Mouse (Mus musculus) kidney, adult 18-20 months (tissue): ENCODE measurements around the gene Cracr2b.
A peak's percentile ranks its signal among the peaks of the same experiment; 100 is the strongest.

ENCODE experiments used
- DNase-seq: peaks from one replicate; pipeline ENCODE4 v3.0.0; 2021

Gene Cracr2b

DNA sequence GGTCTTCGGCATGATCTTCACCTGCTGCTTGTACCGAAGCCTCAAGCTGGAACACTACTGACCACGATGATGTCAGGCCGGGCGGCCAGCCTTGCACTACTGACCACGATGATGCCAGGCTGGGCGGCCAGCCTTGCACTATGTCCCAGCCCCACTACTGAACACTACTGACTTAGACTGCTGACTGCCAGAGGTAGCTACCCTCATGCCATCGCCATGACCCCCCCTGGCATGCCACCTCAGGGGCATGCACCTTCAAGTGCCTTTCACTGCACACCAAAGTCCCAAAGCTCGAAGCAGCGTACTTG is 9.7 kb downstream of the Cracr2b start:
- no peak for DNase-seq

DNA sequence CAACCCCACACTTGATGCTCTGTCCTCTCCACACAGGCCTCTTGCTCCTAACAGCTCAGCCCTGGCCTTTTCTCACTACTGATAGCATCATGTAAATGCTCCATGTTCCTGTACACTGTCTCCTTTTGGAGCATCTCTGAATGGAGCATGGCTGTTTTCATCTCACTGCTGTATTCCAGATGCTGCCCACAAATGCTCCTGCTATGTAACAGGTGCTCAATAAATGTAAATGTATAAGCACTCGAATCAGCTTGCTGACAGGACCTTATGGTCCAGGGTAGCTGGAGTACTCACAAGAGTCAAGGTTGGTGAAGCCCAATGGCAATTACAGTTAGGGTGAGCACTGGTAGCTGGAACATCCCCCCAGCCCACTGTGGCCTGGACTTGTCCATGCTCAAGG is 10.3 kb downstream of the Cracr2b start:
- DNase-seq, result no peak

DNA sequence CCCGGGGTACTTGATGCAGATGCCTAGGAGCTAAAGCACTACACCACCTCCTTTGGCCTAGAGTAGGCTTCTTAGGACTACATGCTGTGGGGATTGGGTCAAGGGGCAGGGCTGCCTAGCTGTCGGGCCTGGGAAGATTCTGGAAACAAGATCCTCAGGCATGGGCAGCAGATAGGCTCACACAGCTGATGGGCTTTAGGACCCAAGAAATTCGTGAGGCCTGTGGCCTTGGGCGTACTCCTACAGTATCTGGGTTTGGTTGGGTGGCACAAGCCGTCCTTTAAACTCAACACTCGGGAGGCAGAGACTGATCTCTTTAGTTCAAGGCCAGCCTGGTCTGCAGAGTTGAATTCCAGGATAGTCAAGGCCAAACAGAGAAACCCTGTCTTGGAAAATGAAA is 11.3 kb downstream of the Cracr2b start:
- no peak for DNase-seq

DNA sequence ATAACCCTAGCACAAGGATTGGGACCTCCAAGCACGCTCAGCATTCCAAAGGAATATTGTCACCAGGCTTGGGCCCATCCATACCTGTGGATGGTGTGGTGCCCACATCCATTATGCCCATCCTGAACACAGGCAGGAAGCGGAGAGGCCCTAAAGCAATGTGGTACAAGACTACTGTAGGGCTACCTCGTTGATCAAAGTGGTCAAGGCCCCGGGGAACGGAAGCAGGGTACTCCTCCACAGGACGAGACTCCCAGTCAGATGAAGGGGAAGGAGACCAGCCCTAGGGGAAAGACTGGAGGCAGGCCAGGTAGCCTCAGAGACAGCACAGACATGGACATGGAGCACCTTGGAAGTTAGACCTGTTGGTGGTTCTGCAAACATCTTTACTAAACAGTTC is 11.9 kb downstream of the Cracr2b start:
- no peak for DNase-seq

DNA sequence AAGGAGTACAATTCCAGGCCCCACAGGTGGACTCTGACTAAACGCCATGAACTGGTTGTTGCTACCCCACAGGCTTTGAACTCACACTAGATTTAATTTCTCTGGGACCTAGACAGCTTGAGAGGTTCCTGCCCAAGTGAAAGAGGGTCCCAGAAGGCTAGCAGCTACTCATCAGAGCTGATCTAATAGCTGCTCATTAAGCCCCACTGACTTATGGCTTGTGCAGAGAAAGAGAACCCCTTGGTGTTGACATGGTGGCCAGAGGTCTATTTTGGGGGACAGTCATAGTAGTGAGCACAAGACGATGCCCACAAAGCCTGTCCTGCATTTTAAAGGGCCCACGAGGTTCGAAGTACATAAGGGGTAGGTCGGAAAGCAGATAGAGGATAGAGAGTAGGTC is 13.3 kb downstream of the Cracr2b start:
- no peak for DNase-seq

DNA sequence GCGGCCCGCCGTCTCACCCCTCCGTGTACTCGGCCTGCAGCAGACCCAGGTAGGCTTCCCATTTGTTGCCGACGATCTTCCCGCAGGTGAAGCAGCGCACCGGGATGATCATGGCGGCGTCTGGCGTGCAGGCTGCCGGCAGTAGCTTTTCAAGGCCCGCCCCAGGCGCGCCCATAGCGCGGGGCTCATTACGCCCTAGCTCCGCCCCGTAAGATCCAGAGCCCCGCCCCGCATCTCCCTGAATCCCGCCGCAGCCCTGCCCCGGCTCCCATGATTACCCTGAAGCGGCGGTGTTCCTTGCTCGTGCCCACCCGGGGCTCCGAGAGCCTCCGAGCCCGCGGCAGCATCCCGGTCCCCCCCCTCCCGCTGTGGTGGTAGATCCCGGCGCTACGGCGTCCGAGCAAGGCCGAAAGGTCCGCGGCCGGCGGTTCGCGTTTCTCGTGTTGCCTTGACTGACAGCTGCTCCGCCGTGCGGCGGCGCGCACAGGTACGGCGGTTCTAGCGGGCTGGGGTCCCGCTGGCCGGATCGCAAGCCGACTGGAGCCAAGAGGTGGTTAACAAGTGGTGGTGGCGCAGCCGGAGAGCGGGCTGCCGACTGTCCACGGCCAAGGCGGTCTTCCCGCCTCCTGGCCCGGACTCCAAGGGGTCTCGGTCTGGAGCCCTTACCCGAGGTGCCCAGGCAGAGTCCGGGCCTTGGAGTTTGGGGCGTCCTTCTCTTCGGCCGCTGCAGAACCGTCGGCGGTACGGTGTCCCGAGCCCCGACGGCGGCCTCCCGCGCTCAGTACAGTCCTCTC is 14.3 kb downstream of the Cracr2b start, which contains the start of the genes Polr2l and Tspan4:
Gene Polr2l (minus strand): TSS at position 122 of the 794 bp plus-strand sequence.
Gene Tspan4 (plus strand): TSS at position 230 of the 794 bp plus-strand sequence.
- DNase-seq, result peak; percentile 92

DNA sequence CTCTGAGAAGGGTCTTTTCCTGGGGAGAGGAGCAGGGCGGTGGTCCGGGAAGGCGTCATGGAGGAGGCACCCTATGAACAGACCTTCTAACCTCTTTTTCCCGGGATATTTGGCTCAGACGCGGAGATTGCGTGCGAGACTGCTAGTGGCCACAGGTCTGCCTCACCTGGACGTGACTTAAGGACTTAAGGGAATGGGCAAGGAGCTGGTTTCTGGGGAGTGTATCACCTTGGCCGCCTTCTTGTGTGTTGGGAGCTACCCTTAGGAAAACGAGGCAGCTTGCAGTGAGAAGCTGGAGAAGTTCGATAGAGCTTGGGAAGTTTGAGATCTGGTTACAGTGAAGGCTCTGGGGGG is 14.9 kb downstream of the Cracr2b start:
- DNase-seq, result no peak

DNA sequence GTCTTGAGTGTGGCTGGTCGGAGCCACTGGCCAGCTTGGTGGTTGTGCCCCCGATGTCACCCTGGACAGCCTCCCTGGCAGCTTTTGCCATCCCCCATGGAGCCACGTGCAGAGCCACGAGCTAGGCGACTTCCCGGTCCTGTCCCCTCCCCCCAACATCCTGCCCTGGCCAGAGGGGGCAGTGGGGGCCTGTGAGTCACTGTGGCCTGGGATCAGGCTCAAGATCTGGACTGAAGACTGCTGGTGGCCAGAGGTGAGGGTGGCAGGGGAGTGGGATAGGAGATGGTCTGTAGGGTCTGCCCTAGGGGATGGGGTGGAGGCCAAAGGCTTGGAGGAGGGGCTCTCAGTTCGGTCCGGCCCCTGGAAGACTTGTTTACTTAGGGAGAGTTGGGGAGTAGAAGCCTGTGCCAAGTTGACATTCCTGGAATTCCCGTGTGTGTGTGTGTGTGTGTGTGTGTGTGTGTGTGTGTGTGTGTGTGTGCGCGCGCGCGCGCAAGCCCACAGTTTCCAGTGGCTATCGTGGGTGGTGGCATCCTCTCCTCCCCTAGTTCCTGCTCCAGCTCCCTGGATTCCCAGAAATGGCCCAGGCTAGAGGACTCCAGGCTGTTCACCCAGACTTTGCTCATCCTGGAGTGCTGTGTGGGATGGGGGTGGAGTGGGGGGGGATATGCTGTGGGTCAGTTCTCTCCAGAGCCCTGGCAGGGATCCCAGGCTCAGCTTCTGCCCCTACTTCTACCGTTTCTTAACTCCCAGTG is 15.5 kb downstream of the Cracr2b start:
- DNase-seq, result peak; percentile 95

DNA sequence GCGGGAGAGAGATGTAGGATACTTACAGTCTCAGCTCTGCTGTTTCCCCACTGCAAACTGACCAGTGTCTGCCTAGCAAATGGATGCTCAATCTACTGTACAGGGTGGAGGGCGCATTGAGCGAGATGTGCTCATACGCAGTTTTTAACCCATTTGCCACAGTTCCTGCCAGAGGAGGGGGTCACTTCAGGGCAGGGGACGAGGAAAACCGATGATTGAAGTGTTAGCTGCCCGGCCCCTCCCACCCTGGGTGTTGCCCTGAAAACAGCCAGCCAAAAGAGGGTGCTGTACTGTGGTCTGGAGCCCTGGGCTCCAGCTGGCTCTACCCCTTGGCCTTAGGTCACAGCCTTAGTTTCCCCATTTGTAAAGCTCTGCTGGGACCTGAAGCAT is 16.1 kb downstream of the Cracr2b start:
- no peak for DNase-seq

DNA sequence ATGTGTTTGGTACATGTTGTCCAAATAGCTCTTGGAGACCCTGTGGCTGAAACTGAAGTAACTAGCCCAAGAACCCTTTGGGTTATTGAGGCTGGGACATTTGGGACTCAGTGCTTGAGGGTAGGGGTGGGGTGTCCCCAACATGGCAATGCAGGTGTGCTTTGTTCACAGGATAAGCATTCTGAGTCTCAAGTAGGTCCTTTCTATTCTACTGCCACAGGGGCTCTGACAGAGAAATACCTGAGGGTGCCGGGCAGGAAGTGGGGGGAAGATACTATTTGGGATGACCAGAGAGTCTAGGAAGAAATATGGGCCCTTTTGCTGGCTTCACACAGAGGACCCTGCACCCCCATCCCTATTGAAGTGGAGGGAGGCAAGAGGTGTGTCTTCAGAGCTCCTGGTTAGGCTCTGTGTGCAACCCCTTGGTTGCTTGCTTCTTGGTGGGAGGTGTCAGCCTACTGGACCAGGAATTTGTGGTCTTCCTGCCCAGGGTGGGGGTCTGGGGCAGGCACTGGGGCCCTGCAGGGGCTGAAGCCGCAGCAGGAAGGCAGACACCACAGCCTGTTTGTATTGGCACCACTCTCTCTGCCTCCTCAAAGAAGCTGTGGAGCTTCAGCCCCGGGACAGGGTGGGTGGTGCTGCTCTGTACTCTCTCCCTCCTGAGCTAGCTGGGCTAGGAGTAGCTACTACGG is 16.8 kb downstream of the Cracr2b start:
- no peak for DNase-seq

DNA sequence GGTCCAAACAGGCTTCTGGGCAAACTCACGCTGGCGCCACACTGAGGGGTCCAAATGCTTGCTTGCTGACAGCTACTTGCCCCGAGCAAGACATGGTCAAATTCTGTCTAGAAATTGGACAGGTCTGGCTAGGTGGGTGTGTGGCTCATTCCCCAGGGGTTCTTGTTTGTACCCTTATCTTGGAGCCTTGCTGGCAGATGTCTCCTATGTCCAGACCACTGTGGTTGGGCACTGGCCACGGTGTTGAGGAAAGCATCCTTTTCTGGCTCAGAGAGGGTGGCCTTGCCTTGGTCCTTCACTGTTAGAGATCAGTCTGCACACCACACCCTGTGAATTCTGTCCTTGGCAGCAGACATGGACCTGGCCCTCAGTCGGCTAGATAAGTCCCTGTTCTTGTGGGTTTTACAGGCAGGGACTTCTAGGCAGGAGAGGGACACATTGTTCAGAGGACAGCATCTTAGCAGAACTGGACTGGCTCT is 17.4 kb downstream of the Cracr2b start:
- no peak for DNase-seq

DNA sequence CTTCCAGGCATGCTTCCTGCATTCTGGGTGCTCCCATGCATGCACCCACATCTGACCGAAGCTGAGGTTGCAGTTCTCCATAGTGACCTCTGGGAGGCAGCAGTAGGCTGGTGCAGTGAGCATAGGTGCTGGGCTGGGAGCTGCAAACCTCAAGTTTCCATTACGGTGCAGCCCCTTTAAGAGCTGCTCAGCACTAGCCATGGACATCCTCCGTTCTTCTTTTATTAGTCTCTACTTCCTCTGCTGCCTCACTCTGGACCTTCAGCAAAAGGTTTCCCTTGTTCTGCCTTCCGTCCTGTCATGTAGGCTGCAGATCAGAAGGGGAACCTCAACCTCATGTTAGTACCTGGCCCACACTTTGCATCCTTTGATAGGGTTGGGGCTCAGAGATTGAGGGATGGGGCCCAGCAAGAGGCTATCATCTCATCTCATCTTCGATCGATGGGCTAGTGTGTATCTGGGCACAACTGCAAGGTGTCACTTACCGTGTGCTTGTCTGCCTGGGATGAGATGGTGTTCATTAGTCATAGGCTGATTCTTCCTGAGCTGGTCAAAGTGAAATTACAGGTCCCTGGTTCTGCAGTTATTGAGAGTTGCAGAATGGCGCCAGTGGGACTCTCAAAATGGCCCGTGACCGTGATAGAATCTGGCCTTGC is 20.1 kb downstream of the Cracr2b start:
- DNase-seq, result peak; percentile 77

DNA sequence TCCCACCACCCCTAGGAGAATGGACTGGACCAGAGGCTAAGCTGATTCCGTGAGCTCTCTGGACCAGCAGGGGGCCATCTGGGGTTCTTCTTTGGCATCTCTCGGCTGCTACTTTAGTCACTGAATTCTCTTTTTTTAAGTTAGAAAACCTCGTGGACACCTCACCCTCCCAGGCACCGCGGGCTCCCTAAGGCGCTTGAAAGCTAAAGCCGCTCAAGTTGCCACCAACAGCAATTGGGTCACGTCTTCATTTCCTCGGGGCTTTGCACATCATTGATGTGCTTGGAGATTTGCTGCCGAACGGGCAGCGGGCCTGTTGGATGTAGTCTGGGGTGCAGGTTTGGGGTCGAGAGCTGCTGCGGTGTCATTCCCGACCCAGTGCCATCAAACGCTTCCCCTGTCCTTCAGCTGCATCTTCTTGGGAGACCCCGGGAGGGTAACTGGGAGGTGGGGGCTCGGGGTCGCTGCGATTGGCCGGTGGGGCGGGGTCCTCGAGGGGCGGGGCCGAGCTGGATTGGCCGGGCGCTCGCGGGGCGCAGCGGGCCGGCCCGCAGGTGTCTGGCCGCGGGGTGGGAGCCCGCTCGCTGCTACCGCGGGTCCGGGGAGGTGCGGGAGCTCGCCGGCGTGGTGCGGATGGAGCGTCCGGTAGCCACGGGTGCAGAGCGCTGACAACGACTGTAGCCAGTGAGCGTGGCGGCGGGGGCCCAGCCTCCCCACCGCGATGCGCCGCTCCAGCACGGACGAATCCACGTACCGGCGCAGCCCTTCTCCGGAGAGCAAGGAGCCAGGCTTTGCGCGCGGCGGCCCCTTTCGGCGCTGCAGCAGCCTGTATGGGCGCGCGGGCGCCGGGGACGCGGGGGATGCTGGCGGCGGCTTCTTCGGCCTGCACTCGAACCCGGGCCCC is 20.9 kb downstream of the Cracr2b start:
- DNase-seq, result peak; percentile 62

DNA sequence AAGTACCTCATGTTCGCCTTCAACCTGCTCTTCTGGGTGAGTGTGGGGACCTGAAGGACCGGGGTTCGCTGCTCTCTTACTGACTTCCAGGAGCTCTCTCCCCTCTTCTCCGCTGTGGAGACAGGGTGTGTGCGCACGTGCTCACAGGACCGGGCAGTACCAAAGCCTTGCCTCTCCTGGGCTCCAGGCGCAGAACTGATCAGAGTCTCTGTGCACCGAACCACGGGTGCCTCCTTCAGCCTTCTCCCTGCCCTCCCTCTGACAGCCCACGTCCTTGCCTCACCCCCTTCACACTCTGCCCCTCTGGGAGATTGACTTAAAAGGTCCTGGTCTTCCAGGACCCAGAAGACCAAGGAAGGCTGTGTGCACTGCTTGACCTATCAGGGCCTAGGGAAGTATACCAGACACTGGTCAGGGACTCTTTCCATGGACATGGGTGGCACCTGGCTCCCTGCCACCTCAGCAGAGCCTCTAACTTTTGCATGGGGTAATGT is 21.7 kb downstream of the Cracr2b start:
- DNase-seq, result no peak

DNA sequence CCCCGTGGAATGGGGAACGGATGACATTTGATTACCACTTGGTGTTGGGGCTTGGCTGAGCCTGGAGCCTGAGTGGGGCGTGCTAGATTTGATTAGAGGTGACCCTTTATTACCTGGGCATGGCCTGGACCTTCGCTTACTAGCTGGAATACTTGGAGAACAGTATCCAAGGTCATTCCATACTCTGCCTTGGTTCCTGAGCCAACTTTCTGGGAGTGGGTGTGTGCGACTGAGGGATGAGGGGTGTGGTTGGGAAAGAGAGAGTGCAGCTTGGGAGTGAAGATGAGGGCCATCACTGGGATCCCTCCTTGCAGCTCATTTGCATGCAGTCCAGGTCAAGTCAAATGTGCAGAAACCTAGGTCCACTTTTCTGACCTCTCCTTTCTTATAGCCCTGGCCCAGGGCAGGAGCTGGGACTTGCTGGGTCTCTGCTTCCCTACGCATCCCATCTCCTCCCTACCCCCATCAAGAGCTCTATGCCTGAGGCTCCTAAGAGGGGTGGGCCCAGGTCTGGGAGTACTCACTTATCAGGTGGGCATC is 22.3 kb downstream of the Cracr2b start:
- DNase-seq, result no peak

DNA sequence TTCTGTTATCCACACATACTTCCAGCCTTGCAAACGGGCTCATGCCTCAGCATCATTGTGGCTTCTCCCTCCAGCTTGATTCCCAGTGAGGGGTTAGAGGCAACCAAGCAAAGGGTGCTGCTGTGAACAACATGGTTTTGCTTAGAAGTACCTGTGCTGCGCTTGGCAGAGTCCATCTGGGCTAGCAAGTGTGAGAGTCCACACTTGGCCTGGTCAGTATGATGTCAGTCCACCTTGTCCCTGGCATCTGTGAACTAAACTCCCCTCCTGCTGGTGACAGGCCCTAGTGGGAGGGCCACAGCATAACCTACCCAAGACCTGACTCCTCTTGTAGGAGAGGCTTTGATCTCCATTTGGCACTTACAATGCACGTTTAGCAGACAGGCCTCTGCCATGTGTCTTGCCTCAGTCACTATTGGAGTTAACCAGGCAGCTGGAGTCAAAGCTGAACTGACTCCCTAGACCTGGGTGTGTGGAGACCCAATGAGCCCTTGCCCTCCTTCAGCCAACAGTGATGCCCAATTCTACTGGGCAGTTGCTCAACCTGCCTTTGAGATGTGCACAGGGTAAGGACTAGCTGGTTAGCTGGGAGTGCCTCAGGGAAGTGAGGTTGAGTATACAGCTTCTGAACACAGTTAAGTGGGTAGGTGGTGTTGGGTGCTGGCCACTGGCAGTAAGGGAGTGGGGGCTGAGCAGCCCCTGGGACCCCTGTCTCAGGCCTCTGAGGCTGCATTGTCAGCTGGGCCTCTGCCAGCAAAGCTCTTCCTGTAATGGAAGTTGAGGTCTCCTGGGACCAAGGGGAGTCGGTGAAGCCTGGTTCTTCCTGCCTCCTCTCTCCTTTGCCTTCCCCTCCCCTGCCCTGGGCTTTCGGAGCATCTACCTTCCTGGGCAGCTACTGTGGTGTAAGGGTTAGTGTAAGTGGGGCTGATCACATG is 23.6 kb downstream of the Cracr2b start:
- no peak for DNase-seq

DNA sequence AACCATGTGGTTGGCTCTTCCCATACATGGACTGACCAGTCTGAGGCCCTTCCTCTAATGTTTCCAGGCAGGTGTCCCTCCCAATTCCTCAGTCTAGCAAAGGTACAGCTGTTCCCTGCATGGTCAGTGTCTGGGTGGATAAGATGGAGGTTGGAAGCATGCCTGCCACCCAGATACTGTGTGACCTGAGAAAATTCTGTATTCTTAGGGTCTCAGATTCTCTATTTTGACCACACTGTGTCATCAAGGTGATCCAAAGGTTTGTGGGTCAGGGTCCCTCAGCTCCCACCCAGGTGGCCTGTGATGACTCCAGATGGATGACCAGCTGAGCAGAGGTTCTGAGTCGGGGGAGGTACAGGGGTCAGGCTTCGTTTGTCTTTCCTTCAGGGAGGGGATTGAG is 24.3 kb downstream of the Cracr2b start:
- no peak for DNase-seq

DNA sequence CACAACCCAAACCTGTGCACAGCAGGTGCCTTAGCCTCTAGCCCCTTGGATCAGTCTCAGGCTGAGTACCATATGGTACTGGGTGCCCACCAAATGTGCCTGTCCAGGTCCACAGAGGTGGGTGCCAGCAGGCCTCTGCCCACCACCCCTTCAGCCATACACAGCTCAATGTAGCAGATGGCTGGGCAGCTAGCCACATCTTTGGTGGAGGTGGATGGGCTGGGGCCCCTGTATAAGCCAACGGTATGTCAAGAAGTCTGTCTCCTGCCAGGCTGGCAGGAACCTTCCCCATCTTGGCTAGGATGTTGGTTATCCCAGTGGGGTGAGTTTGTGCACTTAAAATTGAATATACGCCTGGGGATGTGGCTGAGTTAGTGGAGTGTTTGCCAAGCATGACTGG is 24.7 kb downstream of the Cracr2b start:
- no peak for DNase-seq

DNA sequence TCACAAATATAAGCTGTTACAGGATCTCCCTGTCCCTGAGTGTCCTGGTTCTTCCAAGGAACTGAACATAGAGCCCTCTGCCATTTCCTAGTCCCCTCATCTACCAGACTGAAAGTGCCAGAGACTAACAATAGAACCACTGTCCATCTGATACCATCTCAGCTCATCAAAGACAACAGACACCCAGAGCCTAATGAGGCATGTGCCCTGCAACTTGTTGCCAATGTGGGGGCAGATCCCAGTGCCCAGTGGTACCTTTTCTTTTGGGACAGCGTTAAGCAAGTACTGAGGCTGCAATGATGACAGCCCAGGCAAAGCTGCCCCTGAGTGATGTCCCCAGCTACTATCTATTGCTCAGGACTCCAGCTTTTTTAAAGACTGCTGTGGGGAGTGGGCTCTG is 25.3 kb downstream of the Cracr2b start:
- DNase-seq, result no peak

DNA sequence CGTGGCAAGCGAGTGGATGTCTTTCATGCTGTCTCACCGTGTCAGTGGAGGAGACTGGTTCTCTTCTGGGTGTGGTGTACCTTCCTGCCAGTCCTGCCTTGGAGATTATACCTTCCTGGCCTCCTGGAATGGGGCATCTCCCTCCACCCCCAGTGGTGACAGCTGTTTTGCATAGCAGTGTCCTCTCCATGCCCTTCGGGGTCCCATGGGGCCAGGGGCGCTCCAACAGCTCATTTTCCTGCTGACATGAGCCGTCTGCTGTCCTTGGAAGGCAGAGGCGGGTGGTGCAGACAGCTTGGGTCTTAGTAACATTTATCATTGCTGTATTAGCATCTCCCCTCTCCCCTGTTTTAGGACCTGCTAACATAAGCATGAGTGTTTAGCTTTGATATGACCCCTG is 26.2 kb downstream of the Cracr2b start:
- no peak for DNase-seq

DNA sequence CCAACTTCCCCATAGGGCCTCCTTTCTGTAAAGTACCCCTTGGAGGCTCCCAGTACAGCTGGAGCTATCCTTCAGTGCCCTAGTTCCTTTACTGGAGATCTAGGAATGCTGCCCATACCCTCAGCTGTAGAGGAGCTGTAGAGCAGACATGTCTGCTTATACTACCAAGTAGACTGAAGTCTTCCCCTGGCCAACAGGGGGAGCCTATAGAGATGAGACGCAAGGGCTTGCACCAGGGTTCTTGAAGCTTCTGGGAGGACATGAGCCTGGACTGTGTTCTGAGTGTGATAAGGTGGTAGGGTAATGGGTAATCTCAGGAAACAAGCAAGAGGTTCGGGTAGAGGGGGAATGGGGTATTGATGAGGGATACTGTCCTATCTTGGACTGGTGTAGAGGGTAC is 30.3 kb downstream of the Cracr2b start:
- no peak for DNase-seq
